Mouse (Mus musculus) hindbrain, postnatal 0 days (tissue): ENCODE measurements around the gene Filip1l. TPM values are rescaled to one million over a fixed set of nuclear protein-coding genes. Genes with fewer than 3 reads are reported as not detected.

ENCODE experiments used
- ATAC-seq: fragments of 200-750 bp; cut with Nextera tagmentation; 2 replicates; pipeline ENCODE4 v1.8.0; 2017; ENCODE audit warnings: mild to moderate bottlenecking, moderate TSS enrichment, moderate library complexity
- DNase-seq: peaks from one replicate; pipeline ENCODE4 v3.0.0-alpha.2; 2015; ENCODE audit warnings: low spot score
- H3K27ac ChIP-seq: fragments of 300-500 bp; sonication (generic); 2 replicates; pipeline ENCODE4 v1.5.1; 2014; ENCODE audit warnings: mild to moderate bottlenecking
- H3K27me3 ChIP-seq: fragments of 300-500 bp; sonication (generic); 2 replicates; pipeline ENCODE4 v1.6.1; 2014; ENCODE audit warnings: low read length, mixed read lengths; ENCODE audit not compliant: insufficient read depth
- H3K36me3 ChIP-seq: fragments of 300-500 bp; sonication (generic); 2 replicates; pipeline ENCODE4 v1.6.1; 2014; ENCODE audit warnings: low read length, mixed read lengths; ENCODE audit not compliant: insufficient read depth
- H3K4me1 ChIP-seq: fragments of 300-500 bp; sonication (generic); 2 replicates; pipeline ENCODE4 v1.6.1; 2014; ENCODE audit warnings: antibody characterized with exemption, low read length, mixed read lengths; ENCODE audit not compliant: insufficient read depth
- H3K4me2 ChIP-seq: fragments of 300-500 bp; sonication (generic); 2 replicates; pipeline ENCODE4 v1.6.1; 2014; ENCODE audit warnings: low read depth, mild to moderate bottlenecking, low read length, moderate library complexity, mixed read lengths
- H3K4me3 ChIP-seq: fragments of 300-500 bp; sonication (generic); 2 replicates; pipeline ENCODE4 v1.5.1; 2014; ENCODE audit warnings: low read length
- H3K9ac ChIP-seq: fragments of 300-500 bp; sonication (generic); replicated peaks from 2 replicates; pipeline ENCODE4 v1.6.1; 2014; ENCODE audit warnings: mild to moderate bottlenecking, low read length, moderate library complexity, mixed read lengths
- H3K9me3 ChIP-seq: fragments of 300-500 bp; sonication (generic); 2 replicates; pipeline ENCODE4 v1.6.1; 2016; ENCODE audit warnings: low read length, mixed read lengths
- CTCF ChIP-seq: IDR thresholded peaks from 2 replicates; pipeline ENCODE4 v1.5.1; 2016; ENCODE audit warnings: antibody characterized with exemption, control low read depth, low read depth
- WGBS: fragments of 180-500 bp; shearing (Covaris S2); extraction: QIAGEN DNeasy Blood & Tissue Kit; methylation state at CpG from one replicate; pipeline ENCODE4 v1.1.7; 2014; 5-methylcytosine and 5-hydroxymethylcytosine counted together
- polyA plus RNA-seq: library from polyadenylated mRNA; unstranded; fragments of >200 nt; fragmentation: Nextera tagmentation; extraction: Ambion mirVana; gene quantifications from 2 replicates; pipeline ENCODE4 v1.2.1, GENCODE M21; 2015
- total RNA-seq: library from RNA; depleted of rRNA; stranded (reverse); fragments of >200 nt; gene quantifications from 2 replicates; pipeline ENCODE4 v1.2.3, GENCODE M21; 2014

The Filip1l gene
- total and polyA plus RNA-seq, 2 experiments from 2014 or later = 1.0 to 1.8 TPM

DNA sequence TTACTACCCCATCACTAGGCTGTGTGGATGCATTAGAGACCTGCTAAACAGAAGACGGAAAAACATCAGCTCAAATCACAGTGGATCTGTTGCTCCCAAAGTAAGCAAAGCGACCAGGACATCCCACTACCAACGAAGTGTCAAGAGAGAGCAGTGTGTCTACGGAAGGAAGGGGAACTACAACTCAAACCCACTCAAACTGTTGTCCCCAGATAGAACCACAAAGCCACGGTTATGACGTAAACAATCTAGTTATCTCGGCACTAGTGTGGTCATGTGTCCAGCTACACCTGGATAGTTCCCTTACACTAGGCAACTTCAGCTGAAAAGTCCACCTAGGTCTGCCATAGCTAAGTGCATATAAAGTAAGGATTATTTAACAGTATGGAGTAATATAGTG, 11.6 kb downstream of the Filip1l start:
- no peak overlapping the region for H3K27ac ChIP-seq
- H3K4me2 ChIP-seq = no peak overlapping the region
- no peaks in the 10 kb centered on the region for H3K9me3 ChIP-seq
- no peak for ATAC-seq
- 90% methylated on average over 7 of the region's 7 CpGs for WGBS
- H3K9ac ChIP-seq = no peak overlapping the region
- no peak for TF ChIP-seq CTCF
- no peaks in the 10 kb centered on the region for H3K36me3 ChIP-seq
- H3K27me3 ChIP-seq = no peaks in the 10 kb centered on the region
- DNase-seq = no peak
- H3K4me1 ChIP-seq = no peaks in the 10 kb centered on the region
- no peak overlapping the region for H3K4me3 ChIP-seq

DNA sequence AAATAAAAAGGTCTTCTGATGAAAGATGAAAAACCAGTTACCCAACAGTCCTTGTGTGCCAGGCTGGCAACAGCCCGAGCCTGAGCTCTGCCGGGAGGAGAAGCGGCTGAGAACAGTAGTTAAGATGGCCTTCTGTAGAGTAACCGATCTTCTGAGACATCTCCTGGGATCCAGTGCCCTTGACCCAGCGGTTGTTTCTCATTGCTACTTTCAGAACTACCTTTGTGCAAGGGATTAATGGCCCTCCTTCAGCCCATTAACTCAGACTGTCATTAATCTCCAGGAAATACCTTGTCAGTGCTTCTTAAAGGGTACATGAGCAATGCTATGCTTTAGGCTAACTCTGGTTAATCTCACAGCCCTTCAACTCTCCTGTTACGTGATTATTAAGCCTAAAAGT, 13.2 kb downstream of the Filip1l start:
- H3K36me3 ChIP-seq = no peaks in the 10 kb centered on the region
- H3K4me1 ChIP-seq = no peaks in the 10 kb centered on the region
- H3K4me2 ChIP-seq = no peak overlapping the region
- H3K9me3 ChIP-seq = no peaks in the 10 kb centered on the region
- no peak overlapping the region for H3K4me3 ChIP-seq
- 76% methylated on average over 6 of the region's 6 CpGs for WGBS
- DNase-seq (no peak), ATAC-seq (no peak)
- no peak overlapping the region for H3K27ac ChIP-seq
- no peak for TF ChIP-seq CTCF
- H3K27me3 ChIP-seq = no peaks in the 10 kb centered on the region
- H3K9ac ChIP-seq = no peak overlapping the region

DNA sequence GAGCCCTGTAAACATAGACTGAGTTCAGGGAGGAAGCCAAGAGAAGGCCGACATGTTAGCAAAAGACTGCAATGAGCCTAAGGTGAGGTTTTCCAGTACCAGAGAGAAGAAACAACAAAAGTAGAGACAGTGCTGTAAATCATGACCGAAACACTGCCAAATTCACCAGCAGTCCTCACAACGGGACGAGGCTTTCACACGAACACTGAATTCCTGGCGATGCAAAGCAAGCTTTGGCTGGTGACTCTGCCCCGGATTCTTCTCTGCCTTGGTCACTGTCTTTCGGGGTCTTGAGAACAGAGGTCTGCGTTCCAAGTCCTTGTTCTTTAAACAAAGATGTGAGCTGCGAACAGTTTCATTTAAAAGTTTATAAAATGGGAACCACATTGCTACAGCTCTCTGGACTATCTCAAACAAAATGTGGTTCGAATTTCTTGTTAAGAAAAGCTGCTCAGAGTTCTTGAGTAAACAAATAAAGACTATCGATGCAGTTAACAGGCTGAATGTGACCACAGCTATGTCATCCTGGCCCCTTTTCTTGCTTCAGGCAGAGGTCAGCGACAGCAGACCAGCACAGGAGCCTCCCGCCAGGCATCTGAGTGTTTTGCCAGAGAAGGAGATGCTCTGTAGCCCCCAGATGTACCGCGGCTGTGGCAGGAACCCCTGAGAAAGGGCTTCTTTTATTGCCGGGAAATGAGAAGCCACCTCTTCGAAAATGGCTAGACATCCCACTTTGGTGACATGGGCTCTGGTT, 14.2 kb downstream of the Filip1l start:
- ATAC-seq = no peak
- H3K27me3 ChIP-seq = no peaks in the 10 kb centered on the region
- TF ChIP-seq CTCF = no peak

DNA sequence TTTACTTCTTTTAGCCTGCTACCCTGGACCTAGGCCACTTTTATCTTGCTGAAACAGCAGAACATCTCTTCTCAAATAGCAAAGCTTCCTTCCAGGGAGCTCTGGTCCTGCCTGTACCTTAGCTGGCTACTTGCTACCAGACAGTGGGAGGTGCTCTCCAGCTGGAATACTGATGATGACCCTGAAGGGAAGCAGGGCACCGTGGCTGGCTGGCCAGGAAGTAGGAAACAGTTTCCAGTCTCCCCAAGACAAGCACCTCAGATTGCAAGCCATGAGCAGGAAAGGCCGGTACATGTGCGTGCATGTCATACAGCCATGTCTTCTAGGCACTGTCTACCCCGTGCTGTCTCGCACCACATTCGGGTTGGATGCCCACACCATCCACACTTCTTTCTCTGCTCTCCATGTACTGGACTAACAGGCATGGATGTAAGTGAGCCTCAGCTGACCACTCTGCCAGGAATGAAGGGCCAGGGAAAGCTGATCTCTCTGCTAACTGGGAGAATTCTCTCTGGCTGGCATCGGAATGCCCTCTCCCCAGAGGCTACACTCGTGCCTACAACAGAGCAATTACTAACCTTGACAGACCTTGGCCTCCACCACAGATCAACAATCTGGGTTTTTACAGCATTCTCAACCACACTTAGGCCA, 17.1 kb downstream of the Filip1l start:
- Histone ChIP-seq H3K4me1 (no peaks in the 10 kb centered on the region), H3K27me3 (no peaks in the 10 kb centered on the region), H3K27ac (no peak overlapping the region), H3K36me3 (no peaks in the 10 kb centered on the region), H3K9ac (no peak overlapping the region), H3K4me2 (no peak overlapping the region), H3K9me3 (no peaks in the 10 kb centered on the region), H3K4me3 (no peak overlapping the region)
- WGBS = 85% methylated on average over 8 of the region's 8 CpGs
- DNase-seq = no peak
- no peak for ATAC-seq
- TF ChIP-seq CTCF = no peak

More for the DNA sequence above, 14.2 kb downstream of the Filip1l start:
- no peak for DNase-seq
- no peak overlapping the region for H3K4me2 ChIP-seq
- H3K9ac ChIP-seq = no peak overlapping the region
- no peaks in the 10 kb centered on the region for H3K9me3 ChIP-seq
- H3K36me3 ChIP-seq = no peaks in the 10 kb centered on the region
- H3K4me3 ChIP-seq = no peak overlapping the region
- no peak overlapping the region for H3K27ac ChIP-seq
- WGBS = 68% methylated on average over 18 of the region's 18 CpGs
- no peaks in the 10 kb centered on the region for H3K4me1 ChIP-seq

GRCm38 (mm10) chr16:57372156-57372555, 19.3 kb downstream of the Filip1l start:
- Histone ChIP-seq H3K9me3 (no peaks in the 10 kb centered on the region), H3K36me3 (no peaks in the 10 kb centered on the region), H3K4me1 (no peaks in the 10 kb centered on the region), H3K9ac (no peak overlapping the region), H3K27me3 (no peaks in the 10 kb centered on the region), H3K4me3 (no peak overlapping the region), H3K4me2 (no peak overlapping the region), H3K27ac (no peak overlapping the region)
- ATAC-seq (no peak), DNase-seq (no peak)
- WGBS = 89% methylated on average over 3 of the region's 3 CpGs
- no peak for TF ChIP-seq CTCF

DNA sequence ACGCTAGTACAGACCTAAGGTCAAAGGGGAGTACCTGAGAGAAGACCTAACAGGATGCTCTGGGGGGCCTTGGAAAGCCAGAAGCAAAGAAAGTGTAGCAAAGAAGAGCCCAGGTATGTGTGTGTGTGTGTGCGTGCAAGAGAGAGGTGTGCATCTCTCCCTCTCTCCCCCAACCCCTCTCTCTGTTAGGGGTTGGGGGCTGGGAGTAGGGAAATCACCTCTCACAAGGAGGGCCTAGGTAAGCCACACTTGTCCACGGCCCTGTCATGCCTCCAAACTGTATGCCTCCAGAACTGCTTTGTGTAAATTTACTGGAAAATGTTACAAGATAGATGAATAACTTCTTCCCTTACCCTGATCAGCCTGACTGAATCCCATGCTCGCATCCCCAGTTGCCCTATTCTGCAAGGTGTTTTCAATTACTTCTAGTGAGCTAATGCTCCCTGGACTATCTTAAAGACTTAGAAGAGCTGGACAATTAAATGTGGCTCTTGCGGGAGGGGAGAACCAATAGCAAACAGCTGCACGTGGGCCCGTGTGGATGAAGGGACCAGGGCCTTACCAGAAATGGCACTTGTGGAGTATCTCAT, 22.4 kb downstream of the Filip1l start:
- H3K36me3 ChIP-seq = no peaks in the 10 kb centered on the region

More for the DNA sequence above, 22.4 kb downstream of the Filip1l start:
- no peaks in the 10 kb centered on the region for H3K4me1 ChIP-seq
- no peak overlapping the region for H3K4me3 ChIP-seq
- ATAC-seq (no peak), DNase-seq (no peak)
- H3K9ac ChIP-seq = no peak overlapping the region
- H3K4me2 ChIP-seq = no peak overlapping the region
- no peak overlapping the region for H3K27ac ChIP-seq
- H3K9me3 ChIP-seq = no peaks in the 10 kb centered on the region
- no peak for TF ChIP-seq CTCF
- WGBS = 88% methylated on average over 7 of the region's 7 CpGs
- no peaks in the 10 kb centered on the region for H3K27me3 ChIP-seq
